ENCODE assay signal across 13 mouse cellular contexts in the genomic region with DNA sequence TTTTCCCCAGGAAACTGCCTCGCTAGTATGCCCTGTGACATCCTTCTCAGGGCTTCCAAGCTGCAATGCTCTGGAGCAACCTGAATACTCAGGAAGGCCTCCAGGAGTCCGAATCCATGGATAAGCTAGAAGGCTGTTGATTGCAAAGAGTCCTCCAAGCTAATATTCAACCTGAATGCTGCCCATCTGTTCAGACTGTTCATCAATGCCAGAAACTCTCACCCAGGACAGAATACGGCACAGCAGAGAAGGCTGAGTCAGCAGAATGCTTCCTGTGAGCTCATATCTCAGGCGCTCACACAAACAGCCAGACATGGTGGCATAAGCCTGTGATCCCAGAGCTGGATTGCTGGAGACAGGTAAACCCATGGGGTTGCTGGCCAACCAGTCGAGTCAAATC. TPM values are rescaled to one million over a fixed set of nuclear protein-coding genes. Genes with fewer than 3 reads are reported as not detected.
"Had no signal": no experiment of that assay in that cellular context is flagged by ENCODE, and none has a peak within 500 bp of the region (broad histone marks: within the 10 kb centered on the region; RNA-seq: fewer than 3 reads in every experiment).

No protein-coding gene starts in this region.

- H3K9me3 ChIP-seq: limb, embryonic 15.5 days; liver, embryonic 12.5 days; midbrain, embryonic 10.5 days; neural tube, embryonic 13.5 days; stomach, embryonic 15.5 days had no signal

- H3K27ac ChIP-seq: limb, embryonic 15.5 days; liver, embryonic 12.5 days; midbrain, embryonic 10.5 days; neural tube, embryonic 13.5 days; stomach, embryonic 15.5 days had no signal

- DNase-seq: lung, embryonic 14.5 days; lung, postnatal 10 days; lung, postnatal 4 days; retina, postnatal 1 day; right cerebral cortex, postnatal 4 days; thymus, postnatal 36 days had no signal

- H3K4me1 ChIP-seq: midbrain, embryonic 10.5 days; stomach, embryonic 15.5 days had no signal

- H3K36me3 ChIP-seq: stomach, embryonic 15.5 days had no signal

- H3K4me3 ChIP-seq: limb, embryonic 15.5 days; liver, embryonic 12.5 days; midbrain, embryonic 10.5 days; neural tube, embryonic 13.5 days; stomach, embryonic 15.5 days had no signal

- ATAC-seq: intestine, embryonic 16.5 days; liver, embryonic 12.5 days; midbrain, embryonic 16.5 days had no signal

- H3K27me3 ChIP-seq: limb, embryonic 15.5 days; liver, embryonic 12.5 days; neural tube, embryonic 13.5 days; stomach, embryonic 15.5 days had no signal

- H3K9ac ChIP-seq: limb, embryonic 15.5 days; liver, embryonic 12.5 days; lung, embryonic 14.5 days; neural tube, embryonic 13.5 days; stomach, embryonic 15.5 days had no signal

- H3K4me2 ChIP-seq: limb, embryonic 15.5 days; liver, embryonic 12.5 days; lung, embryonic 14.5 days; neural tube, embryonic 13.5 days; stomach, embryonic 15.5 days had no signal

RNA-seq across cellular contexts. Expression of a gene that starts 41.3 kb away (rescaled TPM):
- polyA plus RNA-seq: neural tube, embryonic 13.5 days had no signal
